ENCODE assay signal across 23 mouse cellular contexts in genomic region chr5:51494358-51494876, GRCm38 (mm10).
DNase-seq lines count a peak whose midpoint lies in the region; ATAC-seq and TF ChIP-seq lines count a peak whose summit lies in the region.
"Had no signal": no experiment of that assay in that cellular context is flagged by ENCODE, and none has a peak within 500 bp of the region (broad histone marks: within the 10 kb centered on the region; RNA-seq: fewer than 3 reads in every experiment).

No protein-coding gene starts in this region.

- no peak for TF ChIP-seq POLR2A in testis, adult 2 months (IDR thresholded peaks at IDR 0.05; ENCODE audit: control insufficient read depth, low read depth, low read length)

- no peak for TF ChIP-seq CTCF in testis, adult 2 months (IDR thresholded peaks at IDR 0.05; ENCODE audit: control insufficient read depth, insufficient read depth, insufficient replicate concordance, low read depth, low read length)

- peak overlapping the region; percentile 38 for H3K4me2 ChIP-seq in kidney, embryonic 15.5 days
- H3K4me2 ChIP-seq in forebrain, embryonic 15.5 days (replicated peaks) = no peak overlapping the region
- H3K4me2 ChIP-seq: heart, embryonic 11.5 days; limb, embryonic 12.5 days had no signal

- no peak overlapping the region for H3K27ac ChIP-seq in kidney, embryonic 15.5 days
- H3K27ac ChIP-seq in testis, adult 2 months (ENCODE audit: control insufficient read depth, insufficient read depth, low read depth, low read length) = no peak overlapping the region
- H3K27ac ChIP-seq in forebrain, embryonic 15.5 days (replicated peaks) = no peak overlapping the region
- H3K27ac ChIP-seq: forebrain, embryonic 13.5 days; left cerebral cortex, adult 2 months; limb, embryonic 12.5 days; macrophage; stomach, postnatal 0 days had no signal

- 51% methylated on average over 15 of the region's 15 CpGs for WGBS in kidney, embryonic 15.5 days
- 77% methylated on average over 15 of the region's 15 CpGs for WGBS in forebrain, embryonic 15.5 days

- ATAC-seq in kidney, embryonic 15.5 days (replicated peaks; ENCODE audit: low FRiP score) = peak; percentile 70
- peak; percentile 87 to 91 for ATAC-seq in hematopoietic stem cell, adult 5-6 weeks (replicated peaks in 1 of 2; ENCODE audit: insufficient read depth in 1 of 2, low FRiP score in 2 of 2, low TSS enrichment in 1 of 2, low read depth in 1 of 2, poor library complexity in 2 of 2, severe bottlenecking in 2 of 2)
- no peak for ATAC-seq in forebrain, embryonic 15.5 days (replicated peaks)
- ATAC-seq: hindbrain, embryonic 16.5 days had no signal

- H3K4me1 ChIP-seq in kidney, embryonic 15.5 days = 0 out of 2 replicates have a peak, but pooled peaks cover 6% of the 10 kb centered on the region
- no peaks in the 10 kb centered on the region; the same call in 1 of the 2 replicates for H3K4me1 ChIP-seq in testis, adult 2 months (ENCODE audit: control insufficient read depth, insufficient read depth, low read length)
- H3K4me1 ChIP-seq in forebrain, embryonic 15.5 days = 0 out of 2 replicates have a peak, but pooled peaks cover 2% of the 10 kb centered on the region
- H3K4me1 ChIP-seq: limb, embryonic 12.5 days had no signal

- no peaks in the 10 kb centered on the region for H3K27me3 ChIP-seq in kidney, embryonic 15.5 days
- no peaks in the 10 kb centered on the region for H3K27me3 ChIP-seq in testis, adult 2 months (ENCODE audit: control insufficient read depth, insufficient read depth, low read length)
- no peaks in the 10 kb centered on the region for H3K27me3 ChIP-seq in forebrain, embryonic 15.5 days
- H3K27me3 ChIP-seq: forebrain, embryonic 13.5 days; limb, embryonic 12.5 days had no signal

- no peak overlapping the region for H3K4me3 ChIP-seq in kidney, embryonic 15.5 days (replicated peaks)
- peak overlapping the region; percentile 1 for H3K4me3 ChIP-seq in testis, adult 2 months (ENCODE audit: control insufficient read depth, low read depth, low read length)
- H3K4me3 ChIP-seq in forebrain, embryonic 15.5 days = no peak overlapping the region
- H3K4me3 ChIP-seq: limb, embryonic 12.5 days had no signal

- H3K36me3 ChIP-seq in kidney, embryonic 15.5 days = no peaks in the 10 kb centered on the region
- no peaks in the 10 kb centered on the region for H3K36me3 ChIP-seq in testis, adult 2 months (ENCODE audit: control insufficient read depth, insufficient read depth, low read length)
- no peaks in the 10 kb centered on the region for H3K36me3 ChIP-seq in forebrain, embryonic 15.5 days
- H3K36me3 ChIP-seq: limb, embryonic 12.5 days had no signal

- DNase-seq in kidney, postnatal 14 days = no peak
- no peak for DNase-seq in testis, postnatal 14 days (ENCODE audit: low spot score)
- DNase-seq in urinary bladder, adult 18-20 months (ENCODE audit: low spot score in 2 of 2) = no peak
- DNase-seq in lung, postnatal 10 days = no peak
- DNase-seq: adrenal gland, postnatal 36 days; B cell, adult 2 months; cerebellum, adult 9-11 months; embryo, embryonic 11 days; kidney, adult 11 months; lung, adult 18-20 months; right cerebral cortex, postnatal 25 days; thymus, postnatal 36 days had no signal

- H3K9me3 ChIP-seq in kidney, embryonic 15.5 days (replicated peaks) = no peaks in the 10 kb centered on the region
- H3K9me3 ChIP-seq in forebrain, embryonic 15.5 days = no peaks in the 10 kb centered on the region
- H3K9me3 ChIP-seq: forebrain, embryonic 13.5 days; limb, embryonic 12.5 days had no signal

- no peak overlapping the region for H3K9ac ChIP-seq in kidney, embryonic 15.5 days
- H3K9ac ChIP-seq in forebrain, embryonic 15.5 days (replicated peaks) = no peak overlapping the region
- H3K9ac ChIP-seq: forebrain, embryonic 13.5 days; limb, embryonic 12.5 days had no signal
